Mouse (Mus musculus): ENCODE data around the gene Rsrc2.

- TF ChIP-seq CTCF (IDR thresholded peaks at IDR 0.05; ENCODE audit: control insufficient read depth, insufficient read depth, low read length) (no peak), POLR2A (IDR thresholded peaks at IDR 0.05; ENCODE audit: borderline replicate concordance, control insufficient read depth, low read depth, low read length) (no peak)
Measured at GRCm38 (mm10) chr5:123744358-123744757, 4.9 kb downstream of the Rsrc2 start.
